19 mouse cellular contexts compared by ENCODE assay signal in the genomic region with DNA sequence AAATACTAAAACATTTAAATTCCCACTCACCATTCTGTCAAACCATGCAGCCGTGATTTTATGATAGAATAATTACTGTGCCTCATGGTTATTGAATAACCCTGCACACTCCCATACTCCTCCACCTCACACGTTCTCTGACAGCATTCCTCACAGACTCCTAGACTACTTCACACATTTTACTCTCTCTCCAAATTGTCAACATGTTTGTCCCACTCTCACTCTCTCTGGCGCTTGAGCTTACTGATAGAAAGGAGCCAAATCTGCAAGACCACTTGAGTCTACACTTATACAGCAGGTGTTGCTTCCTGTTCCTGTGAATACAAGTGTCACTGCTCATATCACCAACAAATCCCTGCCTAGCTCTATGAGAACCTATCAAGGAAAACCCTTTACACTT.
DNase-seq lines count a peak whose midpoint lies in the region; ATAC-seq and TF ChIP-seq lines count a peak whose summit lies in the region.
"Had no signal": no experiment of that assay in that cellular context is flagged by ENCODE, and none has a peak within 500 bp of the region (broad histone marks: within the 10 kb centered on the region; RNA-seq: fewer than 3 reads in every experiment).

No protein-coding gene starts in this region.

- H3K4me2 ChIP-seq in lung, embryonic 15.5 days = no peak overlapping the region
- H3K4me2 ChIP-seq in heart, postnatal 0 days (ENCODE audit: low read depth, low read length) = no peak overlapping the region
- H3K4me2 ChIP-seq: embryonic facial prominence, embryonic 12.5 days; neural tube, embryonic 15.5 days had no signal

- 33% methylated on average over 3 of the region's 3 CpGs for WGBS in heart, embryonic 10.5 days
- 32% methylated on average over 3 of the region's 3 CpGs for WGBS in lung, embryonic 15.5 days
- 20% methylated on average over 3 of the region's 3 CpGs for WGBS in heart, postnatal 0 days

- no peak overlapping the region for H3K9ac ChIP-seq in lung, embryonic 15.5 days
- H3K9ac ChIP-seq in heart, postnatal 0 days (replicated peaks; ENCODE audit: low read depth, low read length) = no peak overlapping the region
- H3K9ac ChIP-seq: embryonic facial prominence, embryonic 12.5 days; neural tube, embryonic 15.5 days had no signal

- no peaks in the 10 kb centered on the region for H3K36me3 ChIP-seq in heart, embryonic 10.5 days
- no peaks in the 10 kb centered on the region for H3K36me3 ChIP-seq in lung, embryonic 15.5 days
- no peaks in the 10 kb centered on the region for H3K36me3 ChIP-seq in heart, postnatal 0 days (replicated peaks; ENCODE audit: control insufficient read depth, insufficient read depth, low read length)
- H3K36me3 ChIP-seq: embryonic facial prominence, embryonic 12.5 days; midbrain, embryonic 10.5 days; neural tube, embryonic 15.5 days had no signal

- H3K4me1 ChIP-seq in heart, embryonic 10.5 days = no peaks in the 10 kb centered on the region
- H3K4me1 ChIP-seq in lung, embryonic 15.5 days = no peaks in the 10 kb centered on the region
- H3K4me1 ChIP-seq in heart, postnatal 0 days (ENCODE audit: control insufficient read depth, insufficient read depth) = no peaks in the 10 kb centered on the region
- H3K4me1 ChIP-seq: embryonic facial prominence, embryonic 12.5 days; midbrain, embryonic 10.5 days; neural tube, embryonic 15.5 days had no signal

- H3K9me3 ChIP-seq in heart, embryonic 10.5 days = no peaks in the 10 kb centered on the region
- H3K9me3 ChIP-seq in lung, embryonic 15.5 days = no peaks in the 10 kb centered on the region
- H3K9me3 ChIP-seq in heart, postnatal 0 days (replicated peaks; ENCODE audit: control insufficient read depth, low read length) = no peaks in the 10 kb centered on the region
- H3K9me3 ChIP-seq: embryonic facial prominence, embryonic 12.5 days; midbrain, embryonic 10.5 days; neural tube, embryonic 15.5 days had no signal

- no peak for TF ChIP-seq POLR2A in brain, embryonic 14.5 days (IDR thresholded peaks at IDR 0.05; ENCODE audit: borderline replicate concordance, extremely low read depth, insufficient read depth, insufficient read length, poor library complexity, severe bottlenecking)

- peak; percentile 80 for DNase-seq in heart, embryonic 10.5 days (ENCODE audit: low spot score)
- no peak for DNase-seq in heart, adult 8-10 months (ENCODE audit: low spot score)
- no peak for DNase-seq in lung, postnatal 10 days
- DNase-seq in brain, embryonic 14.5 days (ENCODE audit: low read depth) = peak; percentile 27
- DNase-seq in heart, postnatal 0 days (ENCODE audit: low spot score) = peak; percentile 47
- DNase-seq in ovary, postnatal 14 days (ENCODE audit: low spot score) = no peak
- DNase-seq: adrenal gland, adult 2 months; cerebellum, adult 2 months; cerebellum, postnatal 25 days; gastrocnemius, postnatal 36 days; kidney, postnatal 25 days; layer of hippocampus, postnatal 36 days; thymus, adult 18-20 months; thymus, postnatal 4 days had no signal

- H3K4me3 ChIP-seq in heart, embryonic 10.5 days = no peak overlapping the region
- no peak overlapping the region for H3K4me3 ChIP-seq in lung, embryonic 15.5 days
- H3K4me3 ChIP-seq in heart, postnatal 0 days (ENCODE audit: low read depth, low read length) = no peak overlapping the region
- H3K4me3 ChIP-seq: embryonic facial prominence, embryonic 12.5 days; midbrain, embryonic 10.5 days; neural tube, embryonic 15.5 days had no signal

- H3K27me3 ChIP-seq in heart, embryonic 10.5 days (ENCODE audit: insufficient read depth, poor library complexity, severe bottlenecking) = peaks cover 12% of the 10 kb centered on the region; the same call in 1 of the 2 replicates
- H3K27me3 ChIP-seq in lung, embryonic 15.5 days = no peaks in the 10 kb centered on the region
- H3K27me3 ChIP-seq in heart, postnatal 0 days (ENCODE audit: control insufficient read depth, insufficient read depth, low read length) = peaks cover 26% of the 10 kb centered on the region
- H3K27me3 ChIP-seq: embryonic facial prominence, embryonic 12.5 days; neural tube, embryonic 15.5 days had no signal

- no peak for TF ChIP-seq CTCF in brain, embryonic 14.5 days (IDR thresholded peaks at IDR 0.05; ENCODE audit: borderline replicate concordance, extremely low read depth, insufficient read depth, insufficient read length)
- TF ChIP-seq CTCF in heart, postnatal 0 days (IDR thresholded peaks at IDR 0.05; ENCODE audit: low read depth) = no peak

- ATAC-seq in lung, embryonic 15.5 days (ENCODE audit: borderline replicate concordance, extremely low read depth, low FRiP score, low TSS enrichment) = peak; percentile 59; the same call in 1 of the 2 replicates
- peak; percentile 75 for ATAC-seq in heart, postnatal 0 days (ENCODE audit: insufficient read depth, low read depth)
- ATAC-seq: intestine, postnatal 0 days had no signal

- no peak overlapping the region for H3K27ac ChIP-seq in heart, embryonic 10.5 days
- H3K27ac ChIP-seq in lung, embryonic 15.5 days = no peak overlapping the region
- H3K27ac ChIP-seq in heart, postnatal 0 days (ENCODE audit: low read depth) = no peak overlapping the region
- H3K27ac ChIP-seq: embryonic facial prominence, embryonic 12.5 days; midbrain, embryonic 10.5 days; neural tube, embryonic 15.5 days had no signal

- no peak for TF ChIP-seq EP300 in heart, postnatal 0 days (IDR thresholded peaks at IDR 0.05; ENCODE audit: low read depth)

Comparison
In these comparisons a context has a peak if more than half of its experiments do, and no peak if none do; other contexts are left out.
1. DNase-seq: peak in heart, embryonic 10.5 days (single experiment), brain, embryonic 14.5 days (single experiment) and heart, postnatal 0 days (single experiment); none in heart, adult 8-10 months (single experiment), lung, postnatal 10 days (single experiment) and ovary, postnatal 14 days (single experiment).